Mouse (Mus musculus) hindbrain, embryonic 15.5 days (tissue): ENCODE measurements around the gene AC124502.3. TPM values are rescaled to one million over a fixed set of nuclear protein-coding genes. Genes with fewer than 3 reads are reported as not detected.
A peak's percentile ranks its signal among the peaks of the same experiment; 100 is the strongest.

Experiments
- ATAC-seq: fragments of 200-750 bp; cut with Nextera tagmentation; 2 replicates; pipeline ENCODE4 v1.8.0; 2017; ENCODE audit warnings: low read depth, moderate number of reproducible peaks, moderate TSS enrichment; ENCODE audit not compliant: low FRiP score
- H3K27ac ChIP-seq: fragments of 300-500 bp; sonication (generic); replicated peaks from 2 replicates; pipeline ENCODE4 v1.5.1; 2015; ENCODE audit warnings: mild to moderate bottlenecking, inconsistent platforms
- H3K27me3 ChIP-seq: fragments of 300-500 bp; sonication (generic); 2 replicates; pipeline ENCODE4 v1.6.1; 2015; ENCODE audit warnings: control low read depth, inconsistent platforms
- H3K36me3 ChIP-seq: fragments of 300-500 bp; sonication (generic); 2 replicates; pipeline ENCODE4 v1.6.1; 2015; ENCODE audit warnings: control low read depth, inconsistent platforms
- H3K4me1 ChIP-seq: fragments of 300-500 bp; sonication (generic); replicated peaks from 2 replicates; pipeline ENCODE4 v1.6.1; 2015; ENCODE audit warnings: control low read depth, inconsistent platforms
- H3K4me2 ChIP-seq: fragments of 300-500 bp; sonication (generic); 2 replicates; pipeline ENCODE4 v1.6.1; 2015; ENCODE audit warnings: moderate library complexity, mild to moderate bottlenecking, inconsistent platforms
- H3K4me3 ChIP-seq: fragments of 300-500 bp; sonication (generic); 2 replicates; pipeline ENCODE4 v1.5.1; 2015; ENCODE audit warnings: mild to moderate bottlenecking, inconsistent platforms
- H3K9ac ChIP-seq: fragments of 300-500 bp; sonication (generic); 2 replicates; pipeline ENCODE4 v1.6.1; 2015; ENCODE audit warnings: inconsistent platforms
- H3K9me3 ChIP-seq: fragments of 300-500 bp; sonication (generic); 2 replicates; pipeline ENCODE4 v1.6.1; 2016; ENCODE audit warnings: control low read depth, inconsistent platforms
- WGBS: fragments of 180-500 bp; shearing (Covaris S2); methylation state at CpG from one replicate; pipeline ENCODE4 v1.1.7; 2015; 5-methylcytosine and 5-hydroxymethylcytosine counted together
- polyA plus RNA-seq: library from polyadenylated mRNA; unstranded; fragments of >200 nt; fragmentation: Nextera tagmentation; extraction: Ambion mirVana; gene quantifications from 2 replicates; pipeline ENCODE4 v1.2.1, GENCODE M21; 2015

Gene AC124502.3
- polyA plus RNA-seq, 1 experiment from 2014 or later: 5.1 TPM

DNA sequence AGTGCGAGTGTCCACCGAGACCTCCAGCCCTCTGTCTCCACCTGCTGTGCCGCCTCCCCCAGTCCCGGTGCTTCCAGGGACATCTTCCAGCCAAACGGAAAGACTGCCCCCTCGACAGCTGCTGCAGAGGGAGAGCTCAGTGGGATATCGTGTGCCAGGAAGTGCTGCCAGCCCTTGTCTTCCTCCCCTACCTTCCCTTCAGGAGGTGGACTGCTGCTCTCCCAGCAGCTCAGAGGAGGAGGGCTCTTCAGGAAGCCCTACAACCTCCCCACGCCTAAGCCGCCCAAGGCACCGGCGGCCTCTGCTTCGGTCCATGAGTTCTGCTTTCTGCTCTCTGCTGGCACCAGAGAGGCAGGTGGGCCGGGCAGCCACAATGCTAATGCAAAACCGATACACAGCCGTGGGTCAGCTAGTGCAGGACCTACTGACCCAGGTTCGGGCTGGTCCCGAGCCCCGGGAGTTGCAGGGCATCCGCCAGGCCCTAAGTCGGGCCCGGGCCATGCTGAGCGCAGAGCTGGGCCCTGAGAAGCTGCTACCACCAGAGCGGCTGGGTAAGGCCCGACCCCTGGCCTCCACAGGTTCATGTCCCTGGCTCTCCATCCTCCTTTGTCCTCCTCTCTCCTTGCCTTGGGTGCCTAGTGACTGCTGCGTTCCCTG is 13.6 kb downstream of the AC124502.3 start:
- no peaks in the 10 kb centered on the region for H3K9me3 ChIP-seq
- no peak overlapping the region for H3K27ac ChIP-seq
- no peak overlapping the region for H3K4me2 ChIP-seq
- H3K4me3 ChIP-seq: no peak overlapping the region
- no peak for ATAC-seq
- WGBS: 26% methylated on average over 25 of the region's 25 CpGs
- peaks cover 13% of the 10 kb centered on the region for H3K4me1 ChIP-seq
- H3K27me3 ChIP-seq: peaks cover 38% of the 10 kb centered on the region
- H3K9ac ChIP-seq: no peak overlapping the region
- H3K36me3 ChIP-seq: peaks cover 18% of the 10 kb centered on the region; the same call in 1 of the 2 replicates

DNA sequence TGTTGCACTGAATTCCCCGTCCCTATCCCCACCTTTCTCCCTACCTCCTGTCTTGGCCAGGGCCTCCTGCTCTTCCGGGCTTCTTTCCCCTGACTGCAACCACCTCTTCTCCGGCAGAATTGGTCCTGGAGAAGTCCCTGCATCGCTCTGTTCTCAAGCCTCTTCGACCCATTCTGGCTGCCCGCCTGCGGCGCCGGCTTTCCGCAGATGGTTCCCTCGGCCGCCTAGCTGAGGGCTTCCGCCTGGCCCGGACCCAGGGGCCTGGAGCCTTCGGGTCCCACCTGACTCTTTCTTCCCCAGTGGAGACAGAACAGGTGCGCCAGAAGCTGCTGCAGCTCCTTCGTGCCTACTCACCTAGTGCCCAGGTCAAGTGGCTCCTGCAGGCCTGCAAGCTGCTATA is 14.2 kb downstream of the AC124502.3 start:
- no peak for ATAC-seq
- no peak overlapping the region for H3K27ac ChIP-seq
- H3K9me3 ChIP-seq: no peaks in the 10 kb centered on the region
- peaks cover 12% of the 10 kb centered on the region; the same call in 1 of the 2 replicates for H3K36me3 ChIP-seq
- H3K4me3 ChIP-seq: no peak overlapping the region
- peaks cover 13% of the 10 kb centered on the region for H3K4me1 ChIP-seq
- 55% methylated on average over 17 of the region's 17 CpGs for WGBS
- H3K9ac ChIP-seq: no peak overlapping the region
- H3K4me2 ChIP-seq: no peak overlapping the region
- peaks cover 38% of the 10 kb centered on the region for H3K27me3 ChIP-seq

GRCm38 (mm10) chr19:5053909-5054308 is 15.2 kb downstream of the AC124502.3 start:
- ATAC-seq: no peak
- peaks cover 43% of the 10 kb centered on the region for H3K27me3 ChIP-seq
- H3K36me3 ChIP-seq: peaks cover 3% of the 10 kb centered on the region; the same call in 1 of the 2 replicates
- H3K9me3 ChIP-seq: no peaks in the 10 kb centered on the region
- H3K9ac ChIP-seq: no peak overlapping the region
- WGBS: 17% methylated on average over 9 of the region's 9 CpGs
- peaks cover 17% of the 10 kb centered on the region for H3K4me1 ChIP-seq
- H3K4me2 ChIP-seq: no peak overlapping the region
- H3K27ac ChIP-seq: no peak overlapping the region
- no peak overlapping the region for H3K4me3 ChIP-seq

DNA sequence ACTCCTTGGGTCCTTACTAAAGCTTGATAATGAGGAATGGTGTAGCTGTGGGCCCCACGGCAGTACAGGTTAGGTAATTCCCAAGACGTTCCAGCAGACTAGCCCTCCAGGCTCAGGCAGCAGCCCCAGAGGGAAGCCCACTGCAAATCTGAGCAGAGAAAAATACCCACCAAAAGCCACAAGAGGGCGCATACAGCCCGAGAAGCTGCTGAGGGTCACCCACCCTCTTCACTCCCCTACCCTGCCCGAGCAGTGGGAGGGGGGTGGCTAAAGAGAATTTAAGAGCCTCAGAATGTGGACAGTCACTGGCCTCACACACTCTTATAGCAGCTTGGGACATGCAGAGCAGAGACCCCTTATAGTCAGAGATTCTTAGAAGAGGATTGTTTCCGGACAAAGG is 17.6 kb downstream of the AC124502.3 start:
- H3K9ac ChIP-seq: 0 out of 2 replicates have a peak overlapping the region, but pooled peaks have one; percentile 10
- no peaks in the 10 kb centered on the region for H3K9me3 ChIP-seq
- ATAC-seq: peak; percentile 15; the same call in 1 of the 2 replicates
- H3K27me3 ChIP-seq: peaks cover 33% of the 10 kb centered on the region
- H3K4me2 ChIP-seq: no peak overlapping the region
- WGBS: 12% methylated on average over 6 of the region's 6 CpGs
- H3K27ac ChIP-seq: no peak overlapping the region
- H3K4me3 ChIP-seq: no peak overlapping the region
- H3K4me1 ChIP-seq: peaks cover 19% of the 10 kb centered on the region; the same call in 1 of the 2 replicates
- H3K36me3 ChIP-seq: no peaks in the 10 kb centered on the region

GRCm38 (mm10) chr19:5057876-5058775 is 19.4 kb downstream of the AC124502.3 start:
- Histone ChIP-seq H3K4me3 (no peak overlapping the region), H3K4me2 (no peak overlapping the region), H3K9me3 (no peaks in the 10 kb centered on the region), H3K27me3 (peaks cover 14% of the 10 kb centered on the region; the same call in 1 of the 2 replicates), H3K36me3 (no peaks in the 10 kb centered on the region), H3K27ac (peak overlapping the region; percentile 38; the same call in 1 of the 2 replicates), H3K4me1 (peaks cover 19% of the 10 kb centered on the region; the same call in 1 of the 2 replicates), H3K9ac (no peak overlapping the region)
- no peak for ATAC-seq
- WGBS: 29% methylated on average over 16 of the region's 16 CpGs

DNA sequence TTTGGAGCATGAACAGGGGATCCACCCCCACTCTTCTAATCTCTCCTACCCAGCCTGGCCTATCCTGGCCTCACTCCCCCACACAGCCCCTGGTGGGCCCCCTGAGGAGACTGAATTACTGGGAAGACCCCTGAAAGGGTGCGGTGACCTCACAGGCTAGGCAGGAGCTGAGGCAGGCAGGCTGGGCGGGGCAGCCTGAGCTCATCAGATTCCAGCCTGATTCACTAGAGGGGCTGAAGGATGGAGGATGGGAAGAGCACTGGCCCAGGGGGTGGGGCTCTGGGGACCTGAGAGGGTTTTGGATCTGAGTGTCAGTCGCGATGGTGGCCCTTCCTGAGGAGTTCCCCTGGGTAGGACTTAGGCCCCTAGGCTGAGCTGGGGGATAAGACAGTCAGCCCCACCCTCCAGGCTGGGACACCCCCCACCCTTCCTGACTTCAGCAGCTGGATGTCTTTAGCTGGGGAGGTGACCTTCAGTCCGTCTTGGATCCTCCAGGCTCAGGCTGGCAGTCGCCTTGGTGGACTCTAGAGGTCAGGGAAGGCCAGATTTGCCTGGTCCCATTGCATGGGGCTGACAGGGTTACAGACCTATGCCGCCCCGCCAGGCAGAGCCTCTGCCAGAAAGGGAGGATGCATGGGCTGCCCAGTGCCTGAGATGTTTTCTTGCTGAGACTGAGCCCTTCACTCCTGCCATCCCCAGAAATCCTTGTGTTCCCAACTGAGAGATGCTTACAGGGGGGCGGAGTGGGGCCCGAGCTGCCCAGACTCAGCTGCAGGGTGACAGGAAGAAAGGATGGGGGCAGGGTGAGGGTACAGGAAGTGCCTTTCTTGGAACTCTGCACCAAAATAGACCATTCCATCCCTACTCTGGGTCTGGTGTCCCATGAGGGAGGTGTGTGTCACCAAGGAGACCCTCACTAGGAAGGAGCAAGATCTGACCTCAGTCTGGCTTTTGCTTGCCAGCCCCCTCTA is 20.4 kb downstream of the AC124502.3 start:
- peak overlapping the region; percentile 38; the same call in 1 of the 2 replicates for H3K27ac ChIP-seq
- WGBS: 16% methylated on average over 10 of the region's 10 CpGs
- H3K4me3 ChIP-seq: no peak overlapping the region
- 0 out of 2 replicates have a peak overlapping the region, but pooled peaks have one; percentile 13 for H3K9ac ChIP-seq
- H3K4me1 ChIP-seq: peaks cover 19% of the 10 kb centered on the region; the same call in 1 of the 2 replicates
- no peak overlapping the region for H3K4me2 ChIP-seq
- ATAC-seq: peak; percentile 29; the same call in 1 of the 2 replicates
- H3K27me3 ChIP-seq: 0 out of 2 replicates have a peak, but pooled peaks cover 5% of the 10 kb centered on the region
- H3K36me3 ChIP-seq: no peaks in the 10 kb centered on the region
- no peaks in the 10 kb centered on the region for H3K9me3 ChIP-seq

- Histone ChIP-seq H3K9ac (no peak overlapping the region), H3K4me3 (no peak overlapping the region), H3K36me3 (no peaks in the 10 kb centered on the region), H3K27me3 (0 out of 2 replicates have a peak, but pooled peaks cover 5% of the 10 kb centered on the region), H3K9me3 (no peaks in the 10 kb centered on the region), H3K4me2 (no peak overlapping the region), H3K4me1 (peaks cover 19% of the 10 kb centered on the region; the same call in 1 of the 2 replicates), H3K27ac (no peak overlapping the region; the same call in 1 of the 2 replicates)
- 39% methylated on average over 5 of the region's 5 CpGs for WGBS
- ATAC-seq: no peak
These were observed 22.0 kb downstream of the AC124502.3 start for GRCm38 (mm10) chr19:5060365-5061330.

DNA sequence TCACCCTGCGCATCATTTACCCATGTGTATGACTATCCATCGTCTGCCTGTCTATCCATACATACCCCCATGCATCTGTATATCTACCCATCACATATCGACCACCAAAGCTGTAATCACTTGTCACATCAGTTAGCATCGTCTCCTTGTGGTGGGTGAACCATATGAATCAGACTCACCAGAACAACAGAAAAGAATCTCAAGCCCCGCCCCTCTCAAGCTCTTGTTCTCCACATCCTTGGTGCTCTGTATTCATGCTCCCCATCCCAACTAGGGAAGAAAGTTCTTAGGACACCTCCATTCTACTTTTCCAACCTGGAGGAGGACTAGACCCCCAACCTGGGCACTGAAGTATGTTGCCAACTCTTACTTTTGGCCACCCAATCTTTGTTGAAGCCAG is 23.4 kb downstream of the AC124502.3 start:
- no peaks in the 10 kb centered on the region for H3K9me3 ChIP-seq
- no peak overlapping the region for H3K27ac ChIP-seq
- H3K36me3 ChIP-seq: no peaks in the 10 kb centered on the region
- no peak overlapping the region for H3K4me3 ChIP-seq
- WGBS: 85% methylated on average over 5 of the region's 5 CpGs
- peaks cover 14% of the 10 kb centered on the region for H3K4me1 ChIP-seq
- peaks cover 11% of the 10 kb centered on the region for H3K27me3 ChIP-seq
- no peak for ATAC-seq
- no peak overlapping the region for H3K9ac ChIP-seq
- H3K4me2 ChIP-seq: no peak overlapping the region

DNA sequence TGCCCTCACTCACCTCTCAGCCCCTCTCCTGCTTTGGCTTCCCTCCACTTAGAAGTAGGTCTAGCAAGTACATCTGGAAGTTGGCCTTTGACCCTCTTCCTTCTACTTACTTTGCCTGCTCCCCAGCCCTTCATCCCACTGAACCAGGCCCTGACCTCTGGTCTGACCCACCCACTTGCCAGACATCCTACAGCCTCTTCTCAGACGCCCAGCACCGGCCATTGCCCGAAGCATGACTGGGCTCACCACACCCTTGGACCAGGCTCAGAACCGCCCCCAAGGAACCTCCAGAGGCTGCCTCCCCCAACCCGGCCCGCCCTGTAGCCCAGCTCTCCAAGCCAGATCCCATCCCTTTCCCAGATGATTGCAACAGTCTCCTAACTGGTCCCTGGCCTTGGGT is 23.8 kb downstream of the AC124502.3 start:
- no peak for ATAC-seq
- Histone ChIP-seq H3K4me3 (no peak overlapping the region), H3K36me3 (no peaks in the 10 kb centered on the region), H3K4me2 (no peak overlapping the region), H3K9me3 (no peaks in the 10 kb centered on the region), H3K9ac (no peak overlapping the region), H3K4me1 (peaks cover 17% of the 10 kb centered on the region), H3K27ac (no peak overlapping the region), H3K27me3 (peaks cover 13% of the 10 kb centered on the region)
- 82% methylated on average over 6 of the region's 6 CpGs for WGBS

DNA sequence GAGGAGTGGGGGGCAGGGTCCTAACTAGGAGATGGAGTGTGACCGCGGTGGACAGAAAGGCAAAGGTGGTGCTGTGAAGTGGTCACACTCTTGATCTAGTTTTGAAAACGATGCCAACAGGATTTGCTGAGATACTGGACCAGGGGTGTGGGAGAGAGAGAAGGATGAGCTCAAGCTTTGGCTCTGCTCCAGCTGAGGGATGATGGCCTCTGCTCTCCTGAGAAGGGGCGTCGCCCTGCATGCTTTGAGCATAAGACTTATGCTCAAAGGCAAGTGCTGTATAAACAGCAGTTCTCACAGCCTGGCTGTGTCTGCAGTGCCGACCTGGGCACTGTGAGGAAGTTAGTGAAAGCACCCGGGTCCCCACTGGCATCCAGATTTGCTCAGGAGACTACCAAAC is 26.4 kb downstream of the AC124502.3 start:
- Histone ChIP-seq H3K4me1 (peaks cover 21% of the 10 kb centered on the region), H3K36me3 (no peaks in the 10 kb centered on the region), H3K4me3 (no peak overlapping the region), H3K27me3 (peaks cover 13% of the 10 kb centered on the region), H3K9me3 (no peaks in the 10 kb centered on the region), H3K4me2 (no peak overlapping the region), H3K27ac (no peak overlapping the region), H3K9ac (no peak overlapping the region)
- ATAC-seq: no peak
- 69% methylated on average over 7 of the region's 7 CpGs for WGBS
